Mouse (Mus musculus) telencephalon, adult 2 months (tissue): ENCODE measurements at regions not wholly inside any gene's neighbourhood (a gene's known extent, or its start where the extent isn't known, plus 50 kb on each side); places are given as distances from the start of the nearest gene placed in this dataset.

Source experiments
- DNase-seq: peaks from one replicate; pipeline ENCODE4 v3.0.0-alpha.2; 2011; ENCODE audit warnings: low read depth, low spot score

DNA sequence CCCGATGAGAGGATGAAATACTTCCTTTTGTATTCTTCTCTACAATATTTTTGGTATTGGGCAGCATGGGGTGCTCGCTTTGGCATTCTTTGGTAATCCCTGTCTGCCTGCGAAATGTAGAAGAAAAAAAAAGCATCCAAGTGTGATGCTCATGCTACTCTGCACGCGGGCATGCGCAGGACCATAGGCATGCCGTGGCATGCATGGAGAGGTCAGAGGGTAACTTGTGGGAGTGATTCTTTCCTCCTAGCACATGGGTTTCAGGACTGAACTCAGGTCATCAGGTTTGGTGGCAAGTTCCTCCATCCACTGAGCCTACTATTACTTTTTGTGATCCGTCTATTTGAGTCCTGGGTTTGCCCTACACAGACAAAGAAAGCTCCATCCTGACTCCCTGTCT, 74.3 kb downstream of the Gm525 start:
- DNase-seq: no peak

GRCm38 (mm10) chr11:89145281-89145945, 71.8 kb downstream of the Gm525 start:
- DNase-seq: no peak

GRCm38 (mm10) chr11:89142527-89143154, 69.0 kb downstream of the Gm525 start:
- no peak for DNase-seq
